Mouse (Mus musculus): ENCODE data around the gene Lrrc32. TPM values are rescaled to one million over a fixed set of nuclear protein-coding genes. Genes with fewer than 3 reads are reported as not detected.

The Lrrc32 gene
- polyA plus RNA-seq (2012) = not detected in 2 replicates

DNA sequence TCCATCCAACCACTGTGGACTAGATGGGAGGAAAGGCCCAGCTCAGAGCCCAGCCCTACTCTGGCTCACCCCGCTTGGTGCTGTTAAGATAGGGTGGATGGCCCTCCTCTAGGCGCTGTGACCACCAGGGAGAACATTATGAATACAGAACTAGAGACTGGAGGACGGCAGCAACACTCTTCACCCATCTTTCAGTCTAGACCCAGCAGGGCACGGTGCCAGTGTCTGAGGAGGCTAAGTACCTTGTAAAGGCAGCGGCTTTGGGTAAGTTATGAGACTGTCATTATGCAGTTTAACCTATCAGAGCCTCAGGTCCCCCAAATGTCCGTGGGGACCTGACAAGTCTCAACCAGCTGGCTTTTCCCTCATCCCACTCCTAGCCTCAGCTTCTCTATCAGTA is at the start of gene Lrrc32:
Gene Lrrc32, plus strand, starts transcription at position 153 of the 400 bp plus-strand sequence.
- TF ChIP-seq GATA1 (IDR thresholded peaks at IDR 0.05; ENCODE audit: low read length) = no peak

DNA sequence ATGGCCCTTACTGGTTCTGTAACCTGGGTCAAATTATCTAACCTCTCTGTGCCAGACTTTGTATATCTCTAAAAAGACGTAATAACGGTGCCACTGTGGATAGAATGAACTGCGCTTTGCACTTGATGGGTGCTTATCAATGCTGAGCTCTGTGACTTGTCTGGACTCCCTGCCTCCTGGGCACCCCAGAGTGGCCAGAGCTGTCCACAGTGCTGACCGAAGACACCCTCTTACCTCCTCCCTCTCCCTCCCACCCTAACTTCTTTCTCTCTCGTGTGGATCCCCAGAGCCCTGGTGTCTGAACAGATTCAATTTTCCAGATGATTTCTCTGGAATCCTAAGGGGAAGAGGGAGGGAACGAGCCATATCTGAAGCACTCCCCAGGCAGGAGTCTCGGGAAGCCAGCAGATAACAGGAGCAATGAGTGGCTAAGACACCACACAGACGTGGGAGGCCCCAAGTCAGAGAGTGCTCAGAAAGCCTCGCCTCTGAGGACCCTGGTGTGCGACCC is 49.1 kb upstream of the Lrrc32 start, which contains the start of gene Gucy2d:
Gene Gucy2d, plus strand, starts transcription at position 461 of the 511 bp plus-strand sequence.
- TF ChIP-seq GATA1 (IDR thresholded peaks at IDR 0.05; ENCODE audit: low read length) = no peak

DNA sequence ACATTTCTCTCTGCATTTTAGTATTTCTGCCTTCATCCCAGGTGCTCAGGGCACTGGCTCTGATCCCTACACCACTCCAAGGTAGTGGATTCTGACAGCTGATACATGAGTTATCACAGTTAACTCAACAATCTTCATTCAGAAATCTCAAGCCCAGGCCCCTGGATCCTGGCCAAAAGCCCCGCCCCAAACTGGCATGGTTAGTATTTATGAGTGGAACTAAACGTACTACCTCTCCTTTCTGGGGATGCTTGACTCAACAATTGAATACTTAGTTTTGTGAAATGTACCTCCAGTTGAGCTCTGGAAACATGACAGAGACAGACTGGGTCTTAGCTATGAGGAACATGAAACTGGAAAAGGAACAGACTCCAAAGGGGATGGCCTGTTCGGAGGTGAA is 42.2 kb upstream of the Lrrc32 start:
- no peak for TF ChIP-seq GATA1 (IDR thresholded peaks at IDR 0.05; ENCODE audit: low read length)

DNA sequence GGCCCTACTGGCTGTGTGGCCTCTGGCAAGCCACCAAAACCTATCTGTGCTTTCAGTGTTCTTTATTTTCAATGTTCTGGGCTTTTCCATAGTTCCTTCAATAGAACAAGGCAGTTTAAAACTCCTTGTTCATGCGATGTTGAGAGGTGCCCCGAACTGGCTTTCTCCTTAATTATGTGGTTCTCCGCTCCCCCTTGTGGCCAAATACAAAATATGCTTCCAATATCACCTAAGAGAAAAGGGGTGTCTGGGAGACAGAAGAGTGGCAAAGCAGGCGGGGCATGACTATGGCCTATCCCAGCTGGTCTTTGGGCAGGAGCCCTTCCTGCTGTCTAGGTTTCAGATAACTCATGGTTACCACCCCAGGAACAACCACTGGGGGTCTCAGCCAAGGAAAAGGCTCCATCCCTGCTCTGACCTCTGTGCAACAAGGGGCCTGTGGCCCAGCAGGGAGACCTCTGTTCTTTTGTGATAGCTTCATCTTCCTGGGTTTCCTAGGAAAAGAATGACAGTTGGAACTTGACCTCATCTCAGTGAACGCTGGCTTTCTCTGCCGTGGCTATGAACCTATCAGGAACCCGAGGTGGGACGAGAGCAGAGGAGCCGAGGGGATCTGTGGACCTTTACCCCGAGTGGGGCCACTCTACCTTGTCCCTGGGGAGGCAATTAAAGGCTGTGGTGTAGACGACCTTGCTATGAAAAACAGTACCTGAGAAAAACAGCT is 41.3 kb upstream of the Lrrc32 start:
- TF ChIP-seq GATA1 (IDR thresholded peaks at IDR 0.05; ENCODE audit: low read length) = no peak

DNA sequence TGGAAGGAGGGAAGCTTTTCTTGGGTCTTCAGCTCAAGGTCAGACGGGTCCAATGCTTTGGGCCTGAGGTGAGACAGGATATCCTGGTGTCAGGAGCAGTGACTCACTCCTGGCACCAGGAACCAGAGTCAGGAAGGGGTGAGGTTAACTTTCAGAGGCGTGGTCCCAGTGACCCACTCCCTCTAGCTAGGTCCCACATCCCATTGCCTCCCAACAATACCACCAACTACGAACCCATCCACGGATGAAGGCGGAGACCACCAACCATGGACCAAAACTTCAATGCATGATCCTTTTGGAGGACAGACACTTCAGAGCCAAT is 40.8 kb upstream of the Lrrc32 start:
- no peak for TF ChIP-seq GATA1 (IDR thresholded peaks at IDR 0.05; ENCODE audit: low read length)

DNA sequence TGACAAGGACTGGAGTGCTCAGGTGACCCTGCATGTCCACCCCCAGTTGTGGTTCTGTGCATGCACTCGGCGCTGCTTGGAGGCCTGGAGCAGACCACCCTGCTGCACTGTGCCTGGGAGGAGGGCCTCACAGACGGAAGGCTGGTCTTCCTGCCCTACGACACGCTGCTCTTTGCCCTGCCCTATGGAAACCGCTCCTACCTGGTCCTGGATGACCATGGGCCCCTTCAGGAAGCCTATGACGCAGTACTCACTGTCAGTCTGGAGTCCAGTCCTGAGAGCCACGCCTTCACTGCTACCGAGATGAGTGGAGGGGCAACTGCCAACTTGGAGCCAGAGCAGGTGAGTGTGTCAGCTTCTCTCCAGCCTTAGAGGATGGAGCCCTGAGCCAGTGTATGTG is 39.4 kb upstream of the Lrrc32 start:
- no peak for TF ChIP-seq GATA1 (IDR thresholded peaks at IDR 0.05; ENCODE audit: low read length)

DNA sequence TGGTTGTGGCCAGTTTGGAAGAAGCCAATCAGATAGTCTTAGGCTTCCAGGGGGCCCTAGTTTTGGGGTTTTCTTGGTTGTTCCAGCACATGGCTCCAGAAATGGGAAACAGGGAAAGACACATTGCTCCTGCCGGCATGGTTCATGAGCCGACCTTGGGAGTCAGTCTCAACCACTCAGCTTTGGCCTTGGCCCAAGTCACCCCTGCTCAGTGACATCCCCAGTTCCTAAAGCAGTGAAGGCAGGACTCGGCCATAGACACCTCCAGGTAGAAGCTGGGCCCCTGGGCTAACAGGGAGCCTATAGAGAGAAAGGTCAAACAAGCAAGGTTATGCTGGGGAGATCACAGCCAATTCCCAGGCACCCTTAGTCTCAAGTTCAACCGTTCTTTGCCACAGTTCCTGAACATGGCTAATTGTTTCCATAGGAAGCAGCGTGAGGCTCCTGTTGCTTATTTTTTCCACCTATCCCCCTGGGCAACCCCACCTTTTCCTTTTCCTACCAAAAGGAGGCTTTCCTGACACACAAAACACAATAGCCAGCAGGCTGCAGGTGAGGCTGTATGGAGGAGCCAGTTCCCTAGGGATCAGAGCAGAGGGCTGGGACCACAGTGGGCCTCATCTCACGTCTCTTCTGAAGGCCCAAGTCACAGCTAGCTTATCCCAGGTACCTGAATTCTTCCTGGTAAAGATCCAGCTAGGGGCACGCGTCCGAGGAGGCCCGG is 34.5 kb upstream of the Lrrc32 start:
- no peak for TF ChIP-seq GATA1 (IDR thresholded peaks at IDR 0.05; ENCODE audit: low read length)

DNA sequence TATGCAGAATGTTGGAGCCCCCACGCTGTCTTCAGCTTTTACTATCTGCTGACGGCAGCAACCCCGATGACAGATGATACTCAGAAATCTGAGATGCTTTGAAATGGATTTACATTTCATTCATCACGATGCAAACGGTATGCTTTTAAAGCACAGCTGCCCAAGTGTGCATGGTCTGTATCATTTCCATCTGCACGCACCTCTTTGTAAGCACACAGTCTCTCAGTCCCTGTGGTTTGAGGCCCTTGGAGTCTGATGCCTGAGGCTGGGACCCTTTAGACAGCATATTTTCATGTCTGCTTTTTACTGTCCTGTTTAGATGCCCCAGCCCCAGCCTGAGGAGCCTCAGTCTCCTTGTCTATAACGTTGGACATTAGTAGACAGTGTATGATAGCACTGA is 28.8 kb upstream of the Lrrc32 start:
- TF ChIP-seq GATA1 (IDR thresholded peaks at IDR 0.05; ENCODE audit: low read length) = no peak

DNA sequence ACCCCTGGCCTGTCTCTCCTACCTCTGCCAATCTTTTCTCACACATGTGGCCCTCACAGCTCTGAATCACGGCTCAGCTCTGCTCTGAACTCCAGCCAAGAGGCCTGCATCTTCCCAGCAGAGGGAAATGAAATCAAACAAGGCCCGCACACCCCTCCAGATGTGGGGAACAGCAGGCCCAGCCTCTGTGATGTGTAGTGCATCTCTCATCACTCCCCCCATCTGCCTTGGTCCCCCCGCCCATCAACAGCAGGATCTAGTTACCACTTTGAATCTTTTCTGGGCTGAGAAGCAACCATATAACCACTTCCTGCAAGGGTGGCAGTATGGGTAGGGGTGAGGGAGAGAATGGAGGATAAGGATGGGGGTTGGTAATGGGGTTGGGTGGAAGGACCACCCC is 20.0 kb upstream of the Lrrc32 start:
- TF ChIP-seq GATA1 (IDR thresholded peaks at IDR 0.05; ENCODE audit: low read length) = no peak

DNA sequence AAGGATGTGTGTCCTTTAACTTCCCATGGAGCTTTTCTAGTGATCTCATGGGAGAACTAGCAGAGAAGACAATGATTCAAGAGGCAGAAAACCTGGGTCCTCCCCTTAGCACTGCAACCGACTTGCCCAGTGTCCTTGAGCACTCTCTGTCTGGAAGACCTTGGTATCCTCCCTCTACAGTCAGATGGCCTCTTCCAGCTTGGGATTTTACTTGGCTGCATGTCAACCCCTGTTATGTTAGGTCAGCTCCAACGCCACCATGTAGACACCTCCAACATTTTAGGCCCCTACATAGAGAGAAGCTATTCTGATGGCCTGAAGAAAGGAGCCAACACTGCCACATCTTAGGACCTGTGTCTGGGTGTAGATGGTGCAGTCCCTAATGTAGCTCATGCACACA is 16.6 kb upstream of the Lrrc32 start:
- no peak for TF ChIP-seq GATA1 (IDR thresholded peaks at IDR 0.05; ENCODE audit: low read length)

DNA sequence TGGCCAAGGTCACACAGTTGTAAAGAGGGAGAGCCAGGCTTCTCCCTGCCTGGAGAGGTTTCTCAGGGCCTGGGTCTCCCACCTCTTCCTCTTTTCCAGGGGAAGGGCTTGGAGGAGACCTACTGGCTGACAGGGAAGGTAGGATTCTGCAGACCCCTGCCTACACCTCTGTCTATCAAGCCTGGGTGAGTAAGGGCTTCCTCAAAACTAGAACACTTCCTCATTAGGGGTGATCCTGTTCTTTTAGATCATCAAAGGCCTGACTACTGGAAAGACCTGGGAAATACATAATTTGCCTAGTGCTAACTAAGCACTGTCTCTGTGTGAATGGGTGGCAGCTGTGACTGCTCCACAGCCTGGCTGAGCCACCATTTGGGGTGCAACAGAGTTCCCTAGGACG is 14.5 kb upstream of the Lrrc32 start:
- no peak for TF ChIP-seq GATA1 (IDR thresholded peaks at IDR 0.05; ENCODE audit: low read length)

DNA sequence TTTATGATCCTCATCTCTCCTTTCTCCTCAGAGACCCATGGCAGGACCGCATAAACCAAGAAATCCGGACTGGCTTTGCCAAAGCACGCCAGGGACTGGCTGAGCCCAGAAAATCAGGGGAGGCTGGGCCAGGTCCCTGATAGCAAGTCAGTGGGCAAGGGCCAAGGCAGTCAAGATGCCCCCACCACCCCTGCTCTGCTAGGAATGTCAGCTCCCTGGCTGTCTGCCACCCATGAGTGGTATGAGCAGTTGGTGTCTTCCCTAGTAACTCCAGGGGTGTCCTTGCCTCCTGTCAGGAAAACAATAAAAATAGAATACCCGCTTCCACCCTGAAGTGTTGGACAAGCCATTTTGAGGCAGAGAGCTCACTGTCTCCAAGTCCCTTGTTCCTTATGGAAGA is 11.9 kb upstream of the Lrrc32 start:
- no peak for TF ChIP-seq GATA1 (IDR thresholded peaks at IDR 0.05; ENCODE audit: low read length)

DNA sequence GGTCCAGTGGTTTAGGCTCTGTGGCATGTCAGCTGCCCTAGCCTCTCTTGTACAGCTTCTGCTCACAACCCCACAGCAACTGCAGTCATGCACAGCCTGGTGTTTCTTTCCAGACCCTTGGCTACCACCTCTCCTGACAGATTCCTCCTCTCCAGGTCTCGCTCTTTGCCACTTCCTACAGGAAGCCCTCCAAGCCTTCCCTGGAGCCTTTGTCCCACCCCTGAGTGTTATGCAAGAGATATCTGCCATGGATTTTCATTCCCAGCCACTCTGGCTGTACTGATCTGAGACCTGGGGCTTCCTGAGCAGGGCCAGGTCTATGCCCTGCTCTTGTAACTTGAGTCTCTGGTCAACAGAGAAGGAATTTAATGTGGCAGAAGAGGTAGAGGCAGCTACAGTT is 8.6 kb upstream of the Lrrc32 start:
- TF ChIP-seq GATA1 (IDR thresholded peaks at IDR 0.05; ENCODE audit: low read length) = no peak

DNA sequence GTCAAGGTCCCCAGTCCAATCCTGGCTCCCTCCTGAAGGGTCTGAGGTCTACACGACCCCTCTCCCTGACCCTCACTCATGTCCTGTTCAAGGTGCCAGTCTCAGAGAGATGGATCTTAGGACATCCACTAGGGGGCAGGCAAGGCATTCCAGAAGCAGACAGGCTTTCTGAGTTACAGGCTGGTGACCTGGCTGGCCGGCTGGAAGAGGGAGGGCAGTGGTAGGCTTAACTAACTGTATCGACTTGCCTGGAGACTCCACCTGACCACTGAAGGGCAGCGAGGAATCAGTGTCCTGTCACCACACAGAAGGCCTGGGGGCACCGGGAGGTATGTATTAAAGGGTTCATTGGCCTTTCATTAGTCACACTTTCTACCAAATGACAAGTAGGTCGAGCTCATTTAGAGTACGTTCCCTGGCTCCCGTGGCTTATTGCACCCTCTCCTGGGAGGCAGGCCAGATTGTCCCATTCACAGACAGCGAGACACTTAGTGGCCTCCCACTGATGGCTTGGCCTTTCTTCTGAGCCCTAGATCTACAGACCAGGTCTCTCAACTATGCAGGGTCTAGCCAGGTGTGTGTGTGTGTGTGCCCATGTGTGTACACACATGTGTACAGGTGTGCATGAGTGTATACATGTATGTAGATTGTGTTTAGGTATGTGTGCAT is 7.9 kb upstream of the Lrrc32 start:
- TF ChIP-seq GATA1 (IDR thresholded peaks at IDR 0.05; ENCODE audit: low read length) = no peak

DNA sequence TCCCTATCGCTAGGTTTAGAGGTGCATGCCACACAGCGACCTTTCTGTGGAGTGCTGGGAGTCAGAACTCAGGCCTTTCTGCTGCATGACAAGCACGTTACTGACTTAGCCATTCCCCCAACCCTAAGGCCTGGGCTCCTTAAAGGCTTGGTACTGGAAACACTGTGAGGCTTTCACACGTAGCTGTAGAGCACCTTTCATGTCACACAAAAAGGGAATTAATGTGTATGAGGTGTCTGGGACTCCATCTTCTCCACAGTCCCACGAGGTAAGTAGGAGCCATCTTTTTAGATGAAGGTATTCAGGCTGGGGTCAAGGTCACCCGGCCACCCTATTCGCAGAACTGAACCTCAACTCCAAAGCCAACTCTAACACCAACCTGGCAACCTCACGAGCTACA is 7.2 kb upstream of the Lrrc32 start:
- TF ChIP-seq GATA1 (IDR thresholded peaks at IDR 0.05; ENCODE audit: low read length) = no peak

DNA sequence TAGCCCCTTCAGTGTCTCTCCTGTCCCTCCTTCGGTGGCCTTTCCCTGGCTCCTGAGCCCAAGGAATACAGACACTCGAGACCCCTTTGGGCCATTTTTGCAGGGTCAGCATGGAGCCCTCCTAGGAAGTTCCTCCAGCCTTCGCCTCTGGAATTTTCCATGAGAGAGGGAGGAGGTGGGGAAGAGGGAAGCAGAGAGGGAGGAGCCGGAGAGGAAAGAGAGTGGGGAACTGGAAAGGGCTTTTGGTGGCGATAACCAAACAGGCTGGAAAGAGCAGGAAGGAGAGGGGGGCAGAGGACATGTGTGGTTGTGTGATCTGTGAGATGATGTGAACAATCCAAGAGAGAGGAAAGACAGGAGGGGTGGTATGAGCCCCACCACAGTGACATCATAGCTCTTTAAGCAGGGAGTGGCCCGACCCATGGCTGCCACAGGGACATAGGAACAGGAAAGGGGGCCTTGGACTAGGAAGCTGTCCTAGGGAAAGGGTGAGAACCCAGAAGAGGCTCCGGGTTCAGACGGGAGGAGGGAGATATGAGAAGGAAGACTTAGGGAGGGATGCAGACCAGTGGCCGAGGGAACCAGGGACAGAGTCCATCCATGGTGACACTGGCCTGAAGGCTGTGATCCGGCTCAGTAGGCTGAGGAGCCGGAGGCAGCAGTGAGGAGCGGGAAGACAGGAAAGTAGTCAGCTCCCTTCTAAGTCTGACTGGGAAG is 6.4 kb upstream of the Lrrc32 start:
- TF ChIP-seq GATA1 (IDR thresholded peaks at IDR 0.05; ENCODE audit: low read length) = no peak
